Mouse (Mus musculus): ENCODE results near the gene Tmem117.

DNA sequence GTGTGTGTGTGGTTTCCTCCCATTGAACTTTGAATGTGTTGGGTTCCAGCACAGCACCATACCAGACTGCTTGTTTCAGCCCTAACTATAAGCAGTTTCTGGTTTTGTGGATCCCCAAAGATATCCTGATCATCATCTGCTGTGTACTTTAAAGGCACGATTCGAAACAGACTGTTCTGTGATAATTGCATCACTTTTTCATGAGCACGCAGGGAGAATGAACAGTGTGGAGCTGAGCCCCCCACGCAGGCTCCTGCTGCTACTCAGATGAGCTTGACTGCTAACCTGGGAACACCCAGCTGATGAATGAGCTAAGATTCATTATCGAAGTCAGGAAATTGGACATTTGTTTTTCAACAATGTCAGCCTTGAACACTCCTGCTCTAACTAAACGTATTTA is 230.6 kb downstream of the Tmem117 start:
- no peak for TF ChIP-seq CTCF (IDR thresholded peaks at IDR 0.05; ENCODE audit: control insufficient read depth, insufficient read depth, insufficient replicate concordance, low read depth, low read length)
- no peak for TF ChIP-seq POLR2A (IDR thresholded peaks at IDR 0.05; ENCODE audit: control insufficient read depth, low read depth, low read length)

Data from testis, adult 2 months (tissue).